Mouse (Mus musculus): ENCODE results near the gene Ssx9. TPM values are rescaled to one million over a fixed set of nuclear protein-coding genes. Genes with fewer than 3 reads are reported as not detected.
"Not testable (repeated sequence)": the region's sequence is repeated elsewhere in the genome, so short reads cannot be mapped to it uniquely, and the experiment has no call there.

The Ssx9 gene
- not detected for total RNA-seq (2021)
- long read RNA-seq, experiment 1, result 0 reads
- long read RNA-seq, experiment 2, result 0 reads

- DNase-seq, result not testable (repeated sequence)
Observed at GRCm38 (mm10) chrX:8748132-8748531, at the start of gene Ssx9. Ssx9 (plus strand) TSS chrX:8748432.

GRCm38 (mm10) chrX:8732907-8733306 is 15.3 kb upstream of the Ssx9 start:
- no peak for DNase-seq

- not testable (repeated sequence) for DNase-seq
Observed at GRCm38 (mm10) chrX:8803391-8803790, 55.2 kb downstream of the Ssx9 start, which contains the start of gene Ssxb5. Ssxb5 (plus strand) TSS chrX:8803691.

Other genes with a start within 250 kb of the Ssx9 start
- not detected for gene Gm14459, start 223.5 kb upstream of the Ssx9 start, total RNA-seq (2021)
- gene Ssxb6, start 200.2 kb upstream of the Ssx9 start, total RNA-seq (2021), result not detected
- not detected for gene Ssxb3, start 156.6 kb upstream of the Ssx9 start, total RNA-seq (2021)
- not detected for gene Ssxb8, start 57.6 kb upstream of the Ssx9 start, total RNA-seq (2021)
- gene Ssxb5, start 55.3 kb downstream of the Ssx9 start, total RNA-seq (2021), result not detected
- not detected for gene Gm6592, start 95.6 kb downstream of the Ssx9 start, total RNA-seq (2021)
- gene Gm5751, start 125.8 kb downstream of the Ssx9 start, total RNA-seq (2021), result not detected
- under 1 TPM; 0.33 to 0.46 TPM for gene B630019K06Rik, start 143.9 kb downstream of the Ssx9 start, total RNA-seq (2021)
- gene Fthl17b, start 214.5 kb downstream of the Ssx9 start, total RNA-seq (2021), result not detected
- not detected for gene Fthl17c, start 228.1 kb downstream of the Ssx9 start, total RNA-seq (2021)
- gene Fthl17d, start 238.3 kb downstream of the Ssx9 start, total RNA-seq (2021), result not detected

Data from gastrocnemius, postnatal 25 days (tissue).